Mouse (Mus musculus): ENCODE data around the gene Exog.

Exog gene

GRCm38 (mm10) chr9:119455967-119456366, 11.2 kb downstream of the Exog start:
- intact Hi-C loops (cut with DNase I), result no loop called here

GRCm38 (mm10) chr9:119457122-119457521, 12.4 kb downstream of the Exog start:
- intact Hi-C loops (cut with DNase I), result no loop called here

- intact Hi-C loops (cut with DNase I), result loop anchor here (1.0 to 10.0 kb wide), 3 partner anchors 120 to 434 kb away; partner anchors contain the start of gene Wdr48
These were observed 15.7 kb downstream of the Exog start for GRCm38 (mm10) chr9:119460410-119460809.

GRCm38 (mm10) chr9:119465056-119465455, 20.3 kb downstream of the Exog start:
- intact Hi-C loops (cut with DNase I), result loop anchor here (10.0 kb wide), 2 partner anchors 300 to 430 kb away; partner anchors contain the start of gene Wdr48

- intact Hi-C loops (cut with DNase I), result loop anchor here (10.0 kb wide), 2 partner anchors 299 to 429 kb away; partner anchors contain the start of gene Wdr48
These were observed 20.9 kb downstream of the Exog start for GRCm38 (mm10) chr9:119465595-119465994.

GRCm38 (mm10) chr9:119469691-119470353, 25.1 kb downstream of the Exog start:
- intact Hi-C loops (cut with DNase I), result loop anchor here (10.0 kb wide), 2 partner anchors 295 to 425 kb away; partner anchors contain the start of gene Wdr48

GRCm38 (mm10) chr9:119472412-119472918, 27.7 kb downstream of the Exog start:
- intact Hi-C loops (cut with DNase I), result no loop called here

GRCm38 (mm10) chr9:119473011-119473410, 28.3 kb downstream of the Exog start:
- intact Hi-C loops (cut with DNase I), result no loop called here

- intact Hi-C loops (cut with DNase I), result no loop called here
These were observed 28.9 kb downstream of the Exog start for GRCm38 (mm10) chr9:119473608-119474164.

- intact Hi-C loops (cut with DNase I), result no loop called here
These were observed 30.2 kb downstream of the Exog start for GRCm38 (mm10) chr9:119474717-119475611.

- intact Hi-C loops (cut with DNase I), result no loop called here
These were observed 33.0 kb downstream of the Exog start for GRCm38 (mm10) chr9:119477754-119478153.

GRCm38 (mm10) chr9:119478345-119478744, 33.6 kb downstream of the Exog start:
- intact Hi-C loops (cut with DNase I), result no loop called here

- intact Hi-C loops (cut with DNase I), result no loop called here
These were observed 34.6 kb downstream of the Exog start for GRCm38 (mm10) chr9:119479297-119479696.

GRCm38 (mm10) chr9:119481612-119482011, 36.9 kb downstream of the Exog start:
- intact Hi-C loops (cut with DNase I), result no loop called here

GRCm38 (mm10) chr9:119483554-119484353, 39.0 kb downstream of the Exog start:
- intact Hi-C loops (cut with DNase I), result no loop called here

GRCm38 (mm10) chr9:119484420-119484819, 39.7 kb downstream of the Exog start:
- intact Hi-C loops (cut with DNase I), result no loop called here

GRCm38 (mm10) chr9:119484868-119485267, 40.1 kb downstream of the Exog start:
- intact Hi-C loops (cut with DNase I), result no loop called here

GRCm38 (mm10) chr9:119496354-119496753, 51.6 kb downstream of the Exog start:
- intact Hi-C loops (cut with DNase I), result no loop called here

- intact Hi-C loops (cut with DNase I), result no loop called here
These were observed 52.2 kb downstream of the Exog start for GRCm38 (mm10) chr9:119496960-119497359.

GRCm38 (mm10) chr9:119497546-119498246, 53.0 kb downstream of the Exog start:
- intact Hi-C loops (cut with DNase I), result no loop called here

Measured in adrenal gland (tissue).